16 mouse cellular contexts compared by ENCODE assay signal in the genomic region with DNA sequence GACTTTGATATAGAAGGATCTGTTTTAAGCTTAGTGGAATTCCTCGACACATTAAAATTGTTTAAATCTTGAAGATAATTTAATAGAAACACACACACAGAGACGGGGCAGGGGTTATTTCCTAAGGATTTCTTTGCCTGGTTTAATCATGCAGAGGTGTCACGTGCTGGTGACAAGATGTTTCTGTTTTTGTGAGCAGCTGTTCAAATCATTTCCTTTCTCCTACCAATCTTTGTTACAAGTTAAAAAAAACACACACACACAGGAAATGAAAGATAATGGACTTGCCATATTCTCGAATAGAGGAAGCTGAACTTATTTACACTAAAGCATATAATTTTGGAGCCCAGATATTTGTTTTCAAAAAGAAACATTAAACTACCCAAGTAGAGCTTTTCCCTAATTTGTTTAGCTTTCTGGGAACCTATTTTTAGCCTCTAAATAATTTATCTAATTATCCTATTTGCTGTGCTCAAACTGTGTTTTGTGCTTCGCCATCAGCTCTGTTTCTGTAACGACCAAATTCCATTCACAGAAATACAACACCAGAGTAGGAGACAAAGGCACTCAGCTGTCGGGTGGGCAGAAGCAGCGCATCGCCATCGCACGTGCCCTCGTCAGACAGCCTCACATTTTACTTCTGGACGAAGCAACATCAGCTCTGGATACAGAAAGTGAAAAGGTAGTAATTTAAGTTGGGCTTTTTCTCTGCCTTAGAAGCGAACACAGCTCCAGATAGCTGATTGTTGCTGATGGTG. TPM values are rescaled to one million over a fixed set of nuclear protein-coding genes. Genes with fewer than 3 reads are reported as not detected.
DNase-seq lines count a peak whose midpoint lies in the region; ATAC-seq and TF ChIP-seq lines count a peak whose summit lies in the region.
"Had no signal": no experiment of that assay in that cellular context is flagged by ENCODE, and none has a peak within 500 bp of the region (broad histone marks: within the 10 kb centered on the region; RNA-seq: fewer than 3 reads in every experiment).

No protein-coding gene starts in this region.

- H3K27me3 ChIP-seq in forebrain, embryonic 15.5 days: no peaks in the 10 kb centered on the region
- no peaks in the 10 kb centered on the region for H3K27me3 ChIP-seq in splenic B cell, adult 2 months (ENCODE audit: control insufficient read depth, insufficient read depth, low read length, poor library complexity, severe bottlenecking)
- H3K27me3 ChIP-seq in liver, embryonic 11.5 days (replicated peaks; ENCODE audit: control insufficient read depth, insufficient read depth, low read length): no peaks in the 10 kb centered on the region
- H3K27me3 ChIP-seq: embryonic facial prominence, embryonic 15.5 days; hindbrain, embryonic 15.5 days had no signal

- no peaks in the 10 kb centered on the region for H3K9me3 ChIP-seq in forebrain, embryonic 15.5 days
- no peaks in the 10 kb centered on the region for H3K9me3 ChIP-seq in liver, embryonic 11.5 days (ENCODE audit: control insufficient read depth, low read length)
- H3K9me3 ChIP-seq: embryonic facial prominence, embryonic 15.5 days; hindbrain, embryonic 15.5 days had no signal

- no peak for TF ChIP-seq CTCF in layer of hippocampus, adult 2 months (conservative IDR thresholded peaks at IDR 0.05)

- no peak overlapping the region for H3K4me3 ChIP-seq in forebrain, embryonic 15.5 days
- H3K4me3 ChIP-seq in liver, embryonic 11.5 days (ENCODE audit: low read depth, low read length): no peak overlapping the region
- no peak overlapping the region for H3K4me3 ChIP-seq in layer of hippocampus, adult 2 months
- H3K4me3 ChIP-seq: embryonic facial prominence, embryonic 15.5 days; hindbrain, embryonic 15.5 days had no signal

- intact Hi-C loops in heart, postnatal 14 days (cut with DNase I): loop anchor here (10.0 kb wide), 2 partner anchors 191 to 239 kb away; partner anchors contain the start of gene Rundc3b

- peak; percentile 38 to 72 for DNase-seq in heart, adult 18-20 months
- no peak for DNase-seq in heart, postnatal 14 days
- DNase-seq in thymus, postnatal 0 days (ENCODE audit: low spot score): peak; percentile 20
- DNase-seq in thymus, postnatal 25 days: no peak
- peak; percentile 43 for DNase-seq in splenic B cell, adult 2 months (ENCODE audit: low read depth, low spot score)
- DNase-seq in liver, embryonic 11.5 days (ENCODE audit: low spot score): no peak
- DNase-seq in layer of hippocampus, adult 2 months (ENCODE audit: low spot score in 2 of 2): no peak
- DNase-seq: cerebellum, adult 9-11 months; kidney, adult 9 months; liver; lung, postnatal 14 days; right cerebral cortex, postnatal 4 days had no signal

- WGBS in forebrain, embryonic 15.5 days: 29% methylated on average over 14 of the region's 14 CpGs
- WGBS in liver, embryonic 11.5 days: 66% methylated on average over 14 of the region's 14 CpGs

- H3K4me1 ChIP-seq in forebrain, embryonic 15.5 days: peaks cover 5% of the 10 kb centered on the region; the same call in 1 of the 2 replicates
- H3K4me1 ChIP-seq in liver, embryonic 11.5 days (replicated peaks; ENCODE audit: control insufficient read depth, insufficient read depth, low read length): no peaks in the 10 kb centered on the region
- H3K4me1 ChIP-seq: embryonic facial prominence, embryonic 15.5 days; hindbrain, embryonic 15.5 days had no signal

- no peaks in the 10 kb centered on the region for H3K36me3 ChIP-seq in forebrain, embryonic 15.5 days
- H3K36me3 ChIP-seq in splenic B cell, adult 2 months (ENCODE audit: control insufficient read depth, insufficient read depth, low read length, poor library complexity, severe bottlenecking): no peaks in the 10 kb centered on the region
- no peaks in the 10 kb centered on the region for H3K36me3 ChIP-seq in liver, embryonic 11.5 days (ENCODE audit: control insufficient read depth, insufficient read depth, low read length)
- H3K36me3 ChIP-seq: embryonic facial prominence, embryonic 15.5 days; hindbrain, embryonic 15.5 days had no signal

- H3K4me2 ChIP-seq in forebrain, embryonic 15.5 days (replicated peaks): no peak overlapping the region
- no peak overlapping the region for H3K4me2 ChIP-seq in liver, embryonic 11.5 days
- H3K4me2 ChIP-seq: embryonic facial prominence, embryonic 15.5 days; hindbrain, embryonic 15.5 days had no signal

- no peak overlapping the region for H3K27ac ChIP-seq in forebrain, embryonic 15.5 days (replicated peaks)
- no peak overlapping the region for H3K27ac ChIP-seq in liver, embryonic 11.5 days (ENCODE audit: low read depth, low read length)
- no peak overlapping the region for H3K27ac ChIP-seq in layer of hippocampus, adult 2 months
- H3K27ac ChIP-seq: embryonic facial prominence, embryonic 15.5 days; hindbrain, embryonic 15.5 days; stomach, postnatal 0 days had no signal

- H3K9ac ChIP-seq in forebrain, embryonic 15.5 days (replicated peaks): no peak overlapping the region
- H3K9ac ChIP-seq in liver, embryonic 11.5 days (ENCODE audit: low read depth, low read length): no peak overlapping the region
- H3K9ac ChIP-seq: embryonic facial prominence, embryonic 15.5 days; hindbrain, embryonic 15.5 days had no signal

- peak; percentile 47; the same call in 1 of the 2 replicates for ATAC-seq in forebrain, embryonic 15.5 days (replicated peaks)
- no peak for ATAC-seq in liver, embryonic 11.5 days (replicated peaks; ENCODE audit: low FRiP score)

RNA-seq across cellular contexts. Expression of gene Abcb4, which starts 29.8 kb away (rescaled TPM):
- 10 to 100 TPM; 18.7 to 21.0 TPM for total RNA-seq in heart, adult 18-20 months (2021)
- 1 to 10 TPM; 5.7 to 7.1 TPM for total RNA-seq in heart, postnatal 14 days (2021)
- 0.64 and 1.2 TPM in 2 replicates for polyA plus RNA-seq in thymus, postnatal 0 days (2015; fragmentation: Nextera tagmentation; extraction: Ambion mirVana)
- polyA plus RNA-seq in forebrain, embryonic 15.5 days (2015; fragmentation: Nextera tagmentation; extraction: Ambion mirVana): 0.66 and 0.85 TPM in 2 replicates
- 32.6 and 35.8 TPM in 2 replicates for polyA plus RNA-seq in liver, embryonic 11.5 days (2014; fragmentation: Nextera tagmentation; extraction: Ambion mirVana)
- 1 to 10 TPM; 5.8 to 6.5 TPM for total RNA-seq in layer of hippocampus, adult 2 months (2021)

Comparison
In these comparisons a context has a peak if more than half of its experiments do, and no peak if none do; other contexts are left out.
1. DNase-seq: peak in heart, adult 18-20 months (2 of 2), thymus, postnatal 0 days (single experiment) and splenic B cell, adult 2 months (single experiment); none in heart, postnatal 14 days (0 of 2), thymus, postnatal 25 days (single experiment), liver, embryonic 11.5 days (single experiment) and layer of hippocampus, adult 2 months (0 of 2).